Mouse (Mus musculus): Measurements from ENCODE around the gene 1520401A03Rik. TPM values are rescaled to one million over a fixed set of nuclear protein-coding genes. Genes with fewer than 3 reads are reported as not detected.

1520401A03Rik gene
- polyA plus RNA-seq, 1 experiment from 2014 or later, result 0.19 TPM

GRCm38 (mm10) chr17:23721886-23722285 is 697 bp downstream of the 1520401A03Rik start:
- Histone ChIP-seq H3K4me3 (ENCODE audit: low read depth, low read length) (no peak overlapping the region), H3K4me1 (ENCODE audit: control insufficient read depth, insufficient read depth, low read length) (peaks cover 7% of the 10 kb centered on the region; the same call in 1 of the 2 replicates), H3K4me2 (ENCODE audit: low read length) (no peak overlapping the region), H3K27me3 (ENCODE audit: control insufficient read depth, insufficient read depth, low read depth, low read length) (no peaks in the 10 kb centered on the region), H3K9ac (ENCODE audit: low read depth, low read length) (no peak overlapping the region), H3K27ac (ENCODE audit: low read length) (no peak overlapping the region), H3K9me3 (replicated peaks; ENCODE audit: control insufficient read depth, low read length, poor library complexity, severe bottlenecking) (no peaks in the 10 kb centered on the region), H3K36me3 (ENCODE audit: control insufficient read depth, insufficient read depth, low read length) (no peaks in the 10 kb centered on the region)
- 87% methylated on average over 2 of the region's 2 CpGs for WGBS
- ATAC-seq, result no peak

GRCm38 (mm10) chr17:23719455-23719854 is 3.1 kb downstream of the 1520401A03Rik start:
- WGBS, result 20% methylated on average over 1 of the region's 1 CpGs
- no peaks in the 10 kb centered on the region for H3K4me1 ChIP-seq (ENCODE audit: control insufficient read depth, insufficient read depth, low read length)
- H3K4me3 ChIP-seq (ENCODE audit: low read depth, low read length), result no peak overlapping the region
- no peak for ATAC-seq
- H3K27me3 ChIP-seq (ENCODE audit: control insufficient read depth, insufficient read depth, low read depth, low read length), result no peaks in the 10 kb centered on the region
- no peak overlapping the region for H3K9ac ChIP-seq (ENCODE audit: low read depth, low read length)
- no peak overlapping the region for H3K27ac ChIP-seq (ENCODE audit: low read length)
- no peak overlapping the region for H3K4me2 ChIP-seq (ENCODE audit: low read length)
- no peaks in the 10 kb centered on the region for H3K36me3 ChIP-seq (ENCODE audit: control insufficient read depth, insufficient read depth, low read length)
- H3K9me3 ChIP-seq (replicated peaks; ENCODE audit: control insufficient read depth, low read length, poor library complexity, severe bottlenecking), result no peaks in the 10 kb centered on the region

- no peak overlapping the region for H3K4me2 ChIP-seq (ENCODE audit: low read length)
- WGBS, result 65% methylated on average over 2 of the region's 2 CpGs
- no peak for ATAC-seq
- H3K36me3 ChIP-seq (ENCODE audit: control insufficient read depth, insufficient read depth, low read length), result no peaks in the 10 kb centered on the region
- H3K4me1 ChIP-seq (ENCODE audit: control insufficient read depth, insufficient read depth, low read length), result no peaks in the 10 kb centered on the region
- no peak overlapping the region for H3K4me3 ChIP-seq (ENCODE audit: low read depth, low read length)
- no peaks in the 10 kb centered on the region for H3K9me3 ChIP-seq (replicated peaks; ENCODE audit: control insufficient read depth, low read length, poor library complexity, severe bottlenecking)
- H3K9ac ChIP-seq (ENCODE audit: low read depth, low read length), result no peak overlapping the region
- H3K27me3 ChIP-seq (ENCODE audit: control insufficient read depth, insufficient read depth, low read depth, low read length), result no peaks in the 10 kb centered on the region
- H3K27ac ChIP-seq (ENCODE audit: low read length), result no peak overlapping the region
Measured at GRCm38 (mm10) chr17:23717003-23717402, 5.6 kb downstream of the 1520401A03Rik start.

- ATAC-seq, result peak; percentile 49; the same call in 1 of the 2 replicates
- H3K4me3 ChIP-seq (ENCODE audit: low read depth, low read length), result no peak overlapping the region
- H3K4me2 ChIP-seq (ENCODE audit: low read length), result no peak overlapping the region
- H3K27ac ChIP-seq (ENCODE audit: low read length), result no peak overlapping the region
- H3K9me3 ChIP-seq (replicated peaks; ENCODE audit: control insufficient read depth, low read length, poor library complexity, severe bottlenecking), result no peaks in the 10 kb centered on the region
- WGBS, result 3% methylated on average over 3 of the region's 3 CpGs
- H3K36me3 ChIP-seq (ENCODE audit: control insufficient read depth, insufficient read depth, low read length), result no peaks in the 10 kb centered on the region
- no peaks in the 10 kb centered on the region for H3K4me1 ChIP-seq (ENCODE audit: control insufficient read depth, insufficient read depth, low read length)
- H3K9ac ChIP-seq (ENCODE audit: low read depth, low read length), result no peak overlapping the region
- no peaks in the 10 kb centered on the region; the same call in 1 of the 2 replicates for H3K27me3 ChIP-seq (ENCODE audit: control insufficient read depth, insufficient read depth, low read depth, low read length)
Measured at GRCm38 (mm10) chr17:23706212-23706611, 16.4 kb downstream of the 1520401A03Rik start.

GRCm38 (mm10) chr17:23705525-23706104 is 17.0 kb downstream of the 1520401A03Rik start:
- 79% methylated on average over 7 of the region's 7 CpGs for WGBS
- H3K27me3 ChIP-seq (ENCODE audit: control insufficient read depth, insufficient read depth, low read depth, low read length), result no peaks in the 10 kb centered on the region; the same call in 1 of the 2 replicates
- H3K4me3 ChIP-seq (ENCODE audit: low read depth, low read length), result no peak overlapping the region
- H3K9me3 ChIP-seq (replicated peaks; ENCODE audit: control insufficient read depth, low read length, poor library complexity, severe bottlenecking), result no peaks in the 10 kb centered on the region
- H3K4me1 ChIP-seq (ENCODE audit: control insufficient read depth, insufficient read depth, low read length), result no peaks in the 10 kb centered on the region
- ATAC-seq, result 0 out of 2 replicates have a peak, but pooled peaks have one; percentile 36
- H3K4me2 ChIP-seq (ENCODE audit: low read length), result no peak overlapping the region
- no peaks in the 10 kb centered on the region for H3K36me3 ChIP-seq (ENCODE audit: control insufficient read depth, insufficient read depth, low read length)
- H3K9ac ChIP-seq (ENCODE audit: low read depth, low read length), result no peak overlapping the region
- H3K27ac ChIP-seq (ENCODE audit: low read length), result no peak overlapping the region

- 52% methylated on average over 7 of the region's 7 CpGs for WGBS
- no peaks in the 10 kb centered on the region; the same call in 1 of the 2 replicates for H3K27me3 ChIP-seq (ENCODE audit: control insufficient read depth, insufficient read depth, low read depth, low read length)
- H3K27ac ChIP-seq (ENCODE audit: low read length), result no peak overlapping the region
- H3K36me3 ChIP-seq (ENCODE audit: control insufficient read depth, insufficient read depth, low read length), result no peaks in the 10 kb centered on the region
- H3K4me3 ChIP-seq (ENCODE audit: low read depth, low read length), result no peak overlapping the region
- no peak overlapping the region for H3K4me2 ChIP-seq (ENCODE audit: low read length)
- no peak overlapping the region for H3K9ac ChIP-seq (ENCODE audit: low read depth, low read length)
- H3K4me1 ChIP-seq (ENCODE audit: control insufficient read depth, insufficient read depth, low read length), result peaks cover 3% of the 10 kb centered on the region; the same call in 1 of the 2 replicates
- H3K9me3 ChIP-seq (replicated peaks; ENCODE audit: control insufficient read depth, low read length, poor library complexity, severe bottlenecking), result no peaks in the 10 kb centered on the region
- no peak for ATAC-seq
Measured at GRCm38 (mm10) chr17:23704741-23705140, 17.8 kb downstream of the 1520401A03Rik start.

GRCm38 (mm10) chr17:23703301-23703700 is 19.3 kb downstream of the 1520401A03Rik start:
- no peaks in the 10 kb centered on the region for H3K36me3 ChIP-seq (ENCODE audit: control insufficient read depth, insufficient read depth, low read length)
- H3K4me1 ChIP-seq (ENCODE audit: control insufficient read depth, insufficient read depth, low read length), result peaks cover 8% of the 10 kb centered on the region
- WGBS, result 84% methylated on average over 9 of the region's 9 CpGs
- H3K9ac ChIP-seq (ENCODE audit: low read depth, low read length), result no peak overlapping the region
- H3K4me2 ChIP-seq (ENCODE audit: low read length), result no peak overlapping the region
- H3K27ac ChIP-seq (ENCODE audit: low read length), result no peak overlapping the region
- H3K27me3 ChIP-seq (ENCODE audit: control insufficient read depth, insufficient read depth, low read depth, low read length), result peaks cover 4% of the 10 kb centered on the region; the same call in 1 of the 2 replicates
- H3K4me3 ChIP-seq (ENCODE audit: low read depth, low read length), result no peak overlapping the region
- no peak for ATAC-seq
- H3K9me3 ChIP-seq (replicated peaks; ENCODE audit: control insufficient read depth, low read length, poor library complexity, severe bottlenecking), result no peaks in the 10 kb centered on the region

GRCm38 (mm10) chr17:23700079-23700478 is 22.5 kb downstream of the 1520401A03Rik start:
- 0% methylated on average over 18 of the region's 28 CpGs for WGBS
- Histone ChIP-seq H3K36me3 (ENCODE audit: control insufficient read depth, insufficient read depth, low read length) (no peaks in the 10 kb centered on the region), H3K4me3 (ENCODE audit: low read depth, low read length) (peak overlapping the region; percentile 81), H3K27ac (ENCODE audit: low read length) (peak overlapping the region; percentile 67), H3K27me3 (ENCODE audit: control insufficient read depth, insufficient read depth, low read depth, low read length) (peaks cover 17% of the 10 kb centered on the region), H3K4me2 (ENCODE audit: low read length) (peak overlapping the region; percentile 97), H3K9me3 (replicated peaks; ENCODE audit: control insufficient read depth, low read length, poor library complexity, severe bottlenecking) (no peaks in the 10 kb centered on the region), H3K9ac (ENCODE audit: low read depth, low read length) (peak overlapping the region; percentile 81), H3K4me1 (ENCODE audit: control insufficient read depth, insufficient read depth, low read length) (peaks cover 8% of the 10 kb centered on the region)
- ATAC-seq, result peak; percentile 98

GRCm38 (mm10) chr17:23699131-23700077 is 23.2 kb downstream of the 1520401A03Rik start:
- H3K4me2 ChIP-seq (ENCODE audit: low read length), result peak overlapping the region; percentile 97
- H3K9ac ChIP-seq (ENCODE audit: low read depth, low read length), result peak overlapping the region; percentile 81
- H3K4me1 ChIP-seq (ENCODE audit: control insufficient read depth, insufficient read depth, low read length), result peaks cover 8% of the 10 kb centered on the region
- no peaks in the 10 kb centered on the region for H3K36me3 ChIP-seq (ENCODE audit: control insufficient read depth, insufficient read depth, low read length)
- H3K9me3 ChIP-seq (replicated peaks; ENCODE audit: control insufficient read depth, low read length, poor library complexity, severe bottlenecking), result no peaks in the 10 kb centered on the region
- peak; percentile 67 for ATAC-seq
- H3K27ac ChIP-seq (ENCODE audit: low read length), result peak overlapping the region; percentile 67
- H3K27me3 ChIP-seq (ENCODE audit: control insufficient read depth, insufficient read depth, low read depth, low read length), result peaks cover 17% of the 10 kb centered on the region
- under 1% methylated on average over 88 of the region's 101 CpGs for WGBS
- peak overlapping the region; percentile 81 for H3K4me3 ChIP-seq (ENCODE audit: low read depth, low read length)

Data from midbrain, embryonic 16.5 days (tissue).